Mouse (Mus musculus) kidney, postnatal 0 days (tissue): ENCODE measurements around the gene Olfr555. TPM values are rescaled to one million over a fixed set of nuclear protein-coding genes. Genes with fewer than 3 reads are reported as not detected.

Experiments
- ATAC-seq: fragments of 200-750 bp; cut with Nextera tagmentation; replicated peaks from 2 replicates; pipeline ENCODE4 v1.8.0; 2017; ENCODE audit warnings: low read depth, moderate number of reproducible peaks, moderate TSS enrichment, moderate library complexity; ENCODE audit not compliant: low FRiP score
- DNase-seq: peaks from one replicate; pipeline ENCODE4 v3.0.0-alpha.2; 2016; ENCODE audit warnings: low spot score
- H3K27ac ChIP-seq: fragments of 300-500 bp; sonication (generic); 2 replicates; pipeline ENCODE4 v1.5.1; 2014; ENCODE audit warnings: mild to moderate bottlenecking
- H3K27me3 ChIP-seq: fragments of 300-500 bp; sonication (generic); 2 replicates; pipeline ENCODE4 v1.6.1; 2014; ENCODE audit warnings: low read length, mixed read lengths; ENCODE audit not compliant: insufficient read depth
- H3K36me3 ChIP-seq: fragments of 300-500 bp; sonication (generic); 2 replicates; pipeline ENCODE4 v1.6.1; 2014; ENCODE audit warnings: low read length, mixed read lengths; ENCODE audit not compliant: insufficient read depth
- H3K4me1 ChIP-seq: fragments of 300-500 bp; sonication (generic); replicated peaks from 2 replicates; pipeline ENCODE4 v1.6.1; 2014; ENCODE audit warnings: antibody characterized with exemption, low read length, mixed read lengths; ENCODE audit not compliant: insufficient read depth
- H3K4me2 ChIP-seq: fragments of 300-500 bp; sonication (generic); 2 replicates; pipeline ENCODE4 v1.6.1; 2014; ENCODE audit warnings: mild to moderate bottlenecking, low read length, moderate library complexity, mixed read lengths
- H3K4me3 ChIP-seq: fragments of 300-500 bp; sonication (generic); replicated peaks from 2 replicates; pipeline ENCODE4 v1.5.1; 2014; ENCODE audit warnings: low read depth, low read length
- H3K9ac ChIP-seq: fragments of 300-500 bp; sonication (generic); 2 replicates; pipeline ENCODE4 v1.6.1; 2014; ENCODE audit warnings: low read depth, low read length
- H3K9me3 ChIP-seq: fragments of 300-500 bp; sonication (generic); replicated peaks from 2 replicates; pipeline ENCODE4 v1.6.1; 2016; ENCODE audit warnings: low read length, inconsistent platforms, mixed read lengths
- CTCF ChIP-seq: IDR thresholded peaks from 2 replicates; pipeline ENCODE4 v1.5.1; 2016; ENCODE audit warnings: antibody characterized with exemption, low read depth, mild to moderate bottlenecking, moderate library complexity
- WGBS: fragments of 180-500 bp; shearing (Covaris S2); extraction: QIAGEN DNeasy Blood & Tissue Kit; methylation state at CpG from one replicate; pipeline ENCODE4 v1.1.7; 2014; 5-methylcytosine and 5-hydroxymethylcytosine counted together
- polyA plus RNA-seq: library from polyadenylated mRNA; unstranded; fragments of >200 nt; fragmentation: Nextera tagmentation; extraction: Ambion mirVana; gene quantifications from 2 replicates; pipeline ENCODE4 v1.2.1, GENCODE M21; 2015

The Olfr555 gene
- polyA plus RNA-seq, 1 experiment from 2014 or later, result not detected

DNA sequence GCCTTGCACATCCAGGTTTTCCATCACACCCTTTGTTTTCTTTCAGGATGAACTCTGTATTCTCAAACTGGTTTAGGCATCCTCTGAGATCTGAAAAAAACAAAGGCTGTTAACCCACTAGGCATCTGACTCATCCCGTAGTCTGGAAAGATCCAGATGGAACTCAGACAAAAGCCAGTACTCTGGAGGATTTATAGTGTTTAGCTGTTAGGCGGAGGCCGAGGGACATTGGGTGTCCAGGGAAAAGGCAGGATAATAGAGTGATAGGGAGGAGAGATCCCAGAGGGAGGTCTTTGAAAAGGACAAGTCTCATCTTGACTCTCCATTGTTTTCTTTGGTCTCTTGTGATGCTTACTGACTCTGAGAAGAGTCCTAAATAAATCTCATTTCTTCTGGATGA lies 6.0 kb downstream of the Olfr555 start, which contains the start of gene Olfr556:
Gene Olfr556 (plus strand): TSS at position 301 of the 400 bp plus-strand sequence.
- DNase-seq, result no peak
- TF ChIP-seq CTCF, result no peak
- 31% methylated on average over 3 of the region's 3 CpGs for WGBS

DNA sequence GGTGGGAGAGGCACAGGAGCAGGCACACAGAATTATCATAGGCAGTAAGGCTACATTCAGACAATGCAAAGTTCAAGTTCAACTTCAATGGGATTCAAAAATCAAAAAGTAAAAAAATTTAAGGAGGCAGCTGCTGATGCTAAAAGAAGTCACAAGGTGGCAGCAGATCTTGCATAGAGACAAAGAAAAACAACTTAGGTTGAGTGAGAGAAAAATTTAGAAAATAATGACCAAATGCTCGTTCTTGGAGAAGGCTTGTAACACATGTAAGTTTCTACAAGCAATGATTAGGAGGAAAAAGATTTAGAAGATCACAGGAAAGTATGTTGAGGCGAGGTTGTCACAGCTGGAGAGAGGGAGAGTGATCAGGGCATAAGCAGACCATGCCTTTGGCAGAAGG lies 6.8 kb downstream of the Olfr555 start:
- ATAC-seq (no peak), DNase-seq (peak; percentile 51)
- no peaks in the 10 kb centered on the region for H3K27me3 ChIP-seq
- WGBS, result 41% methylated on average over 2 of the region's 2 CpGs
- H3K4me1 ChIP-seq, result no peaks in the 10 kb centered on the region
- no peak overlapping the region for H3K27ac ChIP-seq
- H3K9me3 ChIP-seq, result no peaks in the 10 kb centered on the region
- H3K4me3 ChIP-seq, result no peak overlapping the region
- no peak overlapping the region for H3K9ac ChIP-seq
- TF ChIP-seq CTCF, result peak; percentile 68
- no peak overlapping the region for H3K4me2 ChIP-seq
- no peaks in the 10 kb centered on the region for H3K36me3 ChIP-seq

More for the DNA sequence above, 6.0 kb downstream of the Olfr555 start, which contains the start of gene Olfr556:
- no peak for ATAC-seq
- no peak within 1 kb of the TSS for H3K9ac ChIP-seq
- no peaks in the 10 kb centered on the region for H3K4me1 ChIP-seq
- H3K27ac ChIP-seq, result no peak within 1 kb of the TSS
- H3K27me3 ChIP-seq, result no peaks in the 10 kb centered on the region
- H3K4me3 ChIP-seq, result no peak within 1 kb of the TSS
- H3K4me2 ChIP-seq, result no peak within 1 kb of the TSS
- H3K9me3 ChIP-seq, result no peaks in the 10 kb centered on the region
- H3K36me3 ChIP-seq, result no peaks in the 10 kb centered on the region

DNA sequence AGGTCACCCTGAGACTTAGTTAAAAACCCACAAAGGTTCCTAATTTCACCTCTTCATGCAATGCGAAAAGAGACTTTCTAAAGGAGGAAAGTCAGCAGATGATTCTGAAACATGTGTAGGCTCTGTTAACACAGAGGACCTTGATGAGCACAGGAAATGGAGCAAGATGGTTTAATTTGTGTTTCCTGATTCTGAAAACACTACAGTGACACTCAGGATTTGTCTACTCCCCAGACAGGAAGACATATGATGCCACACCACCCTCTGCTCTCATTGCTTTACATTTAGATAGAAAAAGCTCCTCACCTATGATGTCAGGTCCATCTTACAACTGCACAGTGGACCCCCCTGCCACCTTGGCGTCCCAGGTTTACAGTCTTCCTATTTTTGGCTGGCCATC lies 17.6 kb downstream of the Olfr555 start:
- H3K4me2 ChIP-seq, result no peak overlapping the region
- no peak overlapping the region for H3K9ac ChIP-seq
- no peaks in the 10 kb centered on the region for H3K4me1 ChIP-seq
- DNase-seq (no peak), ATAC-seq (no peak)
- H3K9me3 ChIP-seq, result no peaks in the 10 kb centered on the region
- H3K27ac ChIP-seq, result no peak overlapping the region
- H3K4me3 ChIP-seq, result no peak overlapping the region
- WGBS, result 77% methylated on average over 2 of the region's 2 CpGs
- peaks cover 4% of the 10 kb centered on the region; the same call in 1 of the 2 replicates for H3K36me3 ChIP-seq
- H3K27me3 ChIP-seq, result no peaks in the 10 kb centered on the region
- no peak for TF ChIP-seq CTCF

DNA sequence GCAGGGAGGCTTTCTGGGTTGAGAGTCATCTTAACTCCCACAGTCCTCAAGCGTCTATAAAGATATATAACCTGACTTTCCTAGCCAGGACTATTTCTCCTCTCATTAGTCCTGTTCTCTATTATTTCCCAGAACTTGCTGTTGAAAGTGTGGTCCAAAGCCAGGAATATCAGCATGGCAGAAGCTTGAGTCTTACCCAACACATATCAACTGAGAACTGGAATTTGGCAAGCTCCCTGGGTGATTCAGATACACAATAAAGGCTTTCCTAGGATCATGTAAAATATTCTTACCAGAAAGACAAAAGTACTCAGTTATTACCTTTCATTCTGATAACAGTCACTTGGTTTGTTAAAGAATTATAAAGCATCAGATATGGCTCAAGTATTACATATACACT lies 23.3 kb downstream of the Olfr555 start:
- Histone ChIP-seq H3K9me3 (no peaks in the 10 kb centered on the region), H3K4me1 (no peaks in the 10 kb centered on the region), H3K4me2 (no peak overlapping the region), H3K27me3 (no peaks in the 10 kb centered on the region), H3K27ac (no peak overlapping the region), H3K36me3 (peaks cover 4% of the 10 kb centered on the region; the same call in 1 of the 2 replicates), H3K4me3 (no peak overlapping the region), H3K9ac (no peak overlapping the region)
- DNase-seq (no peak), ATAC-seq (no peak)
- TF ChIP-seq CTCF, result no peak
- WGBS, result 56% methylated on average over 1 of the region's 1 CpGs

DNA sequence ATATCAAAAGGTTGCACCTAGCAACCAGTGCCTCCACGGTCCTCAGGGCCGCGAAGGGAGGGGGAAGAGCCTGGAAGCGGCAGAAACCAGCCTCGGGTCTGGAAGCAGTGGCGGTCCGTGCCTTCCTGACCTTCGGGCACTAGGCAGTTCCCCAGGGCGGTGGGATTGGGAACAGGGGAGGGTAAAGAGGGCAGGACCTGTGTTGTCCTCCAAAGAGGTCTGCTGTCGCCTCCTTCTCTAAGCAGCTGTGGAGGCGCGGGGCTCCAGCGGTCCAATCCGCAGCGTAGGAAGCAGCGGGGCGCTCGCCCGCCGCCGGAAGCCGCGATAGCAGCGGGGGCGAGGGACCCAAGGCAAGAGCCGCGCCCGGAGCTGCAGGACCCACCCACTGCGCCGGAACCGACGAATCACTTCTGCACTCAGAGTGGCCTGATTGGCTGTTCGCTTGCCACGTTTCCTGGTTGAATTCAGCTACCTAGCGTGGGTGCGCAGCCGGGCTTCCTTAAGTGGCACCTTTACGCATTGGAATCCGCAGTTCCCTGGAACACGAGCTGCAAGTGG lies 28.4 kb downstream of the Olfr555 start, which contains the start of gene Trim68:
Gene Trim68 (minus strand): TSS at position 384 of the 558 bp plus-strand sequence.
- Histone ChIP-seq H3K4me3 (peak within 1 kb of the TSS; percentile 56), H3K9ac (peak within 1 kb of the TSS; percentile 73), H3K4me1 (no peaks in the 10 kb centered on the region), H3K27ac (0 out of 2 replicates have a peak within 1 kb of the TSS, but pooled peaks have one; percentile 37), H3K4me2 (peak within 1 kb of the TSS; percentile 71), H3K9me3 (no peaks in the 10 kb centered on the region), H3K36me3 (no peaks in the 10 kb centered on the region), H3K27me3 (no peaks in the 10 kb centered on the region)
- under 1% methylated on average over 40 of the region's 40 CpGs for WGBS
- DNase-seq (peak; percentile 95), ATAC-seq (peak; percentile 99)
- no peak for TF ChIP-seq CTCF

DNA sequence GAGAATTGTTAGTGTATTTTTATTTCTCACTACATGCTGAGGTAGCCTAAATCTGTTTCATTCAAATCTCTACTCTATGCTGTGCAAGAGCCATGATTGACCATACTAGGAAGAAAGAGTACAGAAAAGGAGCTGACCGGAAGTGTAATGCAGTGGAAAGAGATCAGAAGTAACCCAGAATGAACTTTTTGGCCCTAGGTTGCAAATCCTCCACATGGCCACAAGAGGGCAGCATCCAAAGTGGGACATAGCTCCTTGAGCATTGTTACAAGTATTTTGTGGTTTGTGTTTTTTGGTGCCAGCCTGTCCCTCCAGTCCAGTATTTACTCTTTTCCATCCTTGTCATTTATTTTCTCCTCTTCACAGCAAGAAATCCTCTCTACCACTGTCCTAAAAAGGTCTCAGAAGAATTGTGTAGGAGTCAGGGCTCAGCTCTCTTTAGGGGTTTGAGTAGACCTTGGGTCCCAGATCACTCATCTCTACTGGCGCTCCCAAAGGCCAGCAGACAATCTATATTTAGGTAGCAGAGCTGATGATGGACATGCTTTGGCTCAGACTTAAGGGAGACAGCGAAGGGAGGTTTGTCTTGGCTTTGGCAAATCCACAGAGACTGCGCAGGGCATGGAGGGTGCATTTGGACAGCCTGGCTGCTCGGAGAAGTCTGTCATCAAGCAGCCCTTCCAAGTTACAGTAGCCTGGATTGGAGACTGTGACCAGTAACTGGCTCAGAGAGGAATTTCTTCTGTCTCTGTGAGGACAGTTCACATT lies 36.9 kb downstream of the Olfr555 start, which contains the start of gene Olfr557:
Gene Olfr557 (plus strand): TSS at position 553 of the 768 bp plus-strand sequence.
- no peaks in the 10 kb centered on the region for H3K36me3 ChIP-seq
- no peak within 1 kb of the TSS for H3K9ac ChIP-seq
- peak; percentile 63 for DNase-seq
- H3K27me3 ChIP-seq, result no peaks in the 10 kb centered on the region
- no peak within 1 kb of the TSS for H3K4me2 ChIP-seq
- ATAC-seq, result no peak
- TF ChIP-seq CTCF, result peak; percentile 93
- no peaks in the 10 kb centered on the region for H3K9me3 ChIP-seq
- H3K27ac ChIP-seq, result no peak within 1 kb of the TSS
- no peaks in the 10 kb centered on the region for H3K4me1 ChIP-seq
- 69% methylated on average over 5 of the region's 5 CpGs for WGBS
- no peak within 1 kb of the TSS for H3K4me3 ChIP-seq
